Mouse (Mus musculus) hindbrain, embryonic 11.5 days (tissue): Measurements from ENCODE around the gene Usp30. TPM values are rescaled to one million over a fixed set of nuclear protein-coding genes. Genes with fewer than 3 reads are reported as not detected.

Experiments used
- ATAC-seq: fragments of 200-750 bp; cut with Nextera tagmentation; 2 replicates; pipeline ENCODE4 v1.8.0; 2017; ENCODE audit warnings: mild to moderate bottlenecking, moderate TSS enrichment, moderate library complexity; ENCODE audit not compliant: low FRiP score
- DNase-seq: peaks from one replicate; pipeline ENCODE4 v3.0.0-alpha.2; 2015; ENCODE audit warnings: low spot score
- H3K27ac ChIP-seq: fragments of 300-500 bp; sonication (generic); 2 replicates; pipeline ENCODE4 v1.5.1; 2014; ENCODE audit warnings: mild to moderate bottlenecking, low read depth, low read length
- H3K27me3 ChIP-seq: fragments of 300-500 bp; sonication (generic); 2 replicates; pipeline ENCODE4 v1.6.1; 2014; ENCODE audit warnings: mild to moderate bottlenecking, low read length, moderate library complexity, mixed read lengths; ENCODE audit not compliant: control insufficient read depth, insufficient read depth
- H3K36me3 ChIP-seq: fragments of 300-500 bp; sonication (generic); 2 replicates; pipeline ENCODE4 v1.6.1; 2014; ENCODE audit warnings: mild to moderate bottlenecking, low read length, moderate library complexity, mixed read lengths; ENCODE audit not compliant: control insufficient read depth, insufficient read depth
- H3K4me1 ChIP-seq: fragments of 300-500 bp; sonication (generic); replicated peaks from 2 replicates; pipeline ENCODE4 v1.6.1; 2014; ENCODE audit warnings: low read length, mixed read lengths; ENCODE audit not compliant: control insufficient read depth, insufficient read depth
- H3K4me2 ChIP-seq: fragments of 300-500 bp; sonication (generic); replicated peaks from 2 replicates; pipeline ENCODE4 v1.6.1; 2014; ENCODE audit warnings: mild to moderate bottlenecking, low read depth, low read length
- H3K4me3 ChIP-seq: fragments of 300-500 bp; sonication (generic); 2 replicates; pipeline ENCODE4 v1.5.1; 2014; ENCODE audit warnings: low read depth, low read length
- H3K9ac ChIP-seq: fragments of 300-500 bp; sonication (generic); 2 replicates; pipeline ENCODE4 v1.6.1; 2014; ENCODE audit warnings: low read depth, low read length
- H3K9me3 ChIP-seq: fragments of 300-500 bp; sonication (generic); 2 replicates; pipeline ENCODE4 v1.6.1; 2016; ENCODE audit warnings: low read length; ENCODE audit not compliant: control insufficient read depth
- WGBS: fragments of 180-500 bp; shearing (Covaris S2); extraction: QIAGEN DNeasy Blood & Tissue Kit; methylation state at CpG from one replicate; pipeline ENCODE4 v1.1.7; 2014; 5-methylcytosine and 5-hydroxymethylcytosine counted together
- polyA plus RNA-seq: library from polyadenylated mRNA; unstranded; fragments of >200 nt; fragmentation: Nextera tagmentation; extraction: Ambion mirVana; gene quantifications from 2 replicates; pipeline ENCODE4 v1.2.1, GENCODE M21; 2014

Usp30 gene
- polyA plus RNA-seq, 1 experiment from 2014 or later, result 11.1 TPM

- H3K4me3 ChIP-seq, result no peak overlapping the region
- H3K36me3 ChIP-seq, result no peaks in the 10 kb centered on the region
- H3K4me1 ChIP-seq, result no peaks in the 10 kb centered on the region
- H3K27me3 ChIP-seq, result peaks cover 2% of the 10 kb centered on the region; the same call in 1 of the 2 replicates
- H3K27ac ChIP-seq, result no peak overlapping the region
- H3K9ac ChIP-seq, result no peak overlapping the region
- DNase-seq (no peak), ATAC-seq (no peak)
- H3K4me2 ChIP-seq, result no peak overlapping the region
- 35% methylated on average over 7 of the region's 8 CpGs for WGBS
- H3K9me3 ChIP-seq, result no peaks in the 10 kb centered on the region
Measured at GRCm38 (mm10) chr5:114040508-114040907, 24.8 kb upstream of the Usp30 start.

DNA sequence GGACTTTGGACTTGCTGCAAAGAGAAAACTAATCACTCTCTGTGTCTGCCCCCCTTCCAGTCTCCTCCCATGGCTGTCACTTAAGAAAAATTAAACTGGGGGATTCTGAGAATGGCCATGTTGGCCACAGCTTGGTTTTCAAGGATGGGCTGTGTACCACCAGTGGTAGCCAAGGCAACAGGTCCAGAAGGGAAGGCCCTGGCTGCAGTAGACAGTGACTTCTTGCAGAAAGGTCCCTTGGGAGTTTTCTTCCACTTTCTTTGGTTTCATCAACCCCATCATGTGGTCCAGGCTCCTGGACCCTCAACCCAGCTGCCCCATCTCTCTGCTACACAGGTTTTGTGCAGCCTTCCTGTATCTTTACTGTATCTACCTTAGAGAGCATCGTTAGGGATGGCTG, 24.4 kb upstream of the Usp30 start:
- H3K27ac ChIP-seq, result no peak overlapping the region
- no peaks in the 10 kb centered on the region for H3K9me3 ChIP-seq
- H3K4me1 ChIP-seq, result no peaks in the 10 kb centered on the region
- no peaks in the 10 kb centered on the region for H3K36me3 ChIP-seq
- DNase-seq (no peak), ATAC-seq (no peak)
- H3K27me3 ChIP-seq, result peaks cover 2% of the 10 kb centered on the region; the same call in 1 of the 2 replicates
- H3K4me3 ChIP-seq, result no peak overlapping the region
- no peak overlapping the region for H3K4me2 ChIP-seq
- no peak overlapping the region for H3K9ac ChIP-seq
- 73% methylated on average over 1 of the region's 1 CpGs for WGBS

DNA sequence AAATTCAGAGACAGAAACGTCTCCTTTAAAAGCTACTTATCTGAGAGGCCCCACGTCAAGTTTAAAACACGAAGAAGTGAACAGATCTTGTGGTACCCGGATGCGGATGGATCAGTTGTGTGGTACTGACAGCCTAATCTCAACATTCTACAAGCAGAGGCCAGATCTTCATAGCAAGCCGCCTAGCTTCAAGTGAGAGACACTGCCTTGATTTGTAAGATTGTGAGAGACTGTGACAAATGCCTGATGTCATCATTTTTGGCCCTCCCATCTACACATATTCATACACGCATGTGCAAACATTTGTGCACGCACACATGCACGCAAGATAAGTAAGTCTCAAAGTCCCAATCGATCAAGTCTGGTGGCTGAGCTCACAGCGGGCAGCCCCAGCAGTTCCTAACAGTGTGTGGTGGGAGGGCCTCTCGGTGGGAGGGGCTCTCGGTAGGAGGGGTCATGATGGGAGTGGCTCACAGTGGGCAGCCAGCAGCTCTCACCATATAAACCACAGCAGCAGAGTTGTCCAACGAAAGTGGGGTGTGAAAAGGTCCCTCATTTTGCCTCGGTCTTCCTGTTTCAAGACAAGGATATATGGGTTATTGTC, 23.8 kb upstream of the Usp30 start:
- no peak overlapping the region for H3K9ac ChIP-seq

DNA sequence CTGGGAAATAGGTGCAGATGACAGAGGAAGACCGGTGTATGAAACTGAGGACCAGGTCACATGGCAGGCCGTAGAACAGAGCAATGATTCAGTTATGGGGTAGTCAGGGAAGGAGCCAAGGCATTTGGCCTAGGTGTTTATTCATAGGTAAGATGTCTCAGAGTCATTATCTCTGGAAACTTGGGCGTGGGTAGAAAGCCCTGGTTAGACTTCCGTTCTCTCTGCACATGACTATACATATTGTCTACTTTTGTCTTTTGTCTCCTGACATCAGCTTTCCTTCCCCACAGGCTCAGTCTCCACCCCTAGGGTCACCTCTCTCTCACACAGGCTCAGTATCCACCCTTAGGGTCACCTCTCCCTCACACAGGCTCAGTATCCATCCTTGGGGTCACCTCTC, 21.5 kb upstream of the Usp30 start:
- no peaks in the 10 kb centered on the region for H3K9me3 ChIP-seq
- no peak overlapping the region for H3K9ac ChIP-seq
- no peaks in the 10 kb centered on the region; the same call in 1 of the 2 replicates for H3K27me3 ChIP-seq
- no peaks in the 10 kb centered on the region for H3K4me1 ChIP-seq
- 91% methylated on average over 4 of the region's 4 CpGs for WGBS
- ATAC-seq (no peak), DNase-seq (no peak)
- H3K36me3 ChIP-seq, result no peaks in the 10 kb centered on the region
- H3K4me3 ChIP-seq, result no peak overlapping the region
- H3K27ac ChIP-seq, result no peak overlapping the region
- no peak overlapping the region for H3K4me2 ChIP-seq

More for the DNA sequence above, 23.8 kb upstream of the Usp30 start:
- Histone ChIP-seq H3K4me2 (no peak overlapping the region), H3K27ac (no peak overlapping the region), H3K4me3 (no peak overlapping the region), H3K27me3 (peaks cover 2% of the 10 kb centered on the region; the same call in 1 of the 2 replicates), H3K9me3 (no peaks in the 10 kb centered on the region), H3K4me1 (no peaks in the 10 kb centered on the region), H3K36me3 (no peaks in the 10 kb centered on the region)
- DNase-seq (no peak), ATAC-seq (no peak)
- WGBS, result 25% methylated on average over 15 of the region's 15 CpGs

- no peak for DNase-seq
- 69% methylated on average over 1 of the region's 1 CpGs for WGBS
- H3K4me2 ChIP-seq, result no peak overlapping the region
- H3K27me3 ChIP-seq, result no peaks in the 10 kb centered on the region; the same call in 1 of the 2 replicates
- no peak overlapping the region for H3K27ac ChIP-seq
- H3K9me3 ChIP-seq, result no peaks in the 10 kb centered on the region
- no peak overlapping the region for H3K9ac ChIP-seq
- no peaks in the 10 kb centered on the region for H3K36me3 ChIP-seq
- H3K4me1 ChIP-seq, result no peaks in the 10 kb centered on the region
- no peak overlapping the region for H3K4me3 ChIP-seq
- ATAC-seq, result no peak
Measured at GRCm38 (mm10) chr5:114045134-114045533, 20.1 kb upstream of the Usp30 start.

GRCm38 (mm10) chr5:114046151-114046550, 19.1 kb upstream of the Usp30 start:
- DNase-seq (no peak), ATAC-seq (no peak)
- H3K4me2 ChIP-seq, result no peak overlapping the region
- WGBS, result 85% methylated on average over 3 of the region's 3 CpGs
- H3K27me3 ChIP-seq, result no peaks in the 10 kb centered on the region; the same call in 1 of the 2 replicates
- H3K36me3 ChIP-seq, result no peaks in the 10 kb centered on the region
- H3K9me3 ChIP-seq, result no peaks in the 10 kb centered on the region
- no peak overlapping the region for H3K9ac ChIP-seq
- no peak overlapping the region for H3K4me3 ChIP-seq
- no peaks in the 10 kb centered on the region for H3K4me1 ChIP-seq
- H3K27ac ChIP-seq, result no peak overlapping the region

GRCm38 (mm10) chr5:114046604-114047003, 18.7 kb upstream of the Usp30 start:
- Histone ChIP-seq H3K4me2 (no peak overlapping the region), H3K27me3 (no peaks in the 10 kb centered on the region; the same call in 1 of the 2 replicates), H3K27ac (no peak overlapping the region), H3K9ac (no peak overlapping the region), H3K36me3 (no peaks in the 10 kb centered on the region), H3K4me1 (no peaks in the 10 kb centered on the region), H3K9me3 (no peaks in the 10 kb centered on the region), H3K4me3 (no peak overlapping the region)
- ATAC-seq (no peak), DNase-seq (no peak)
- WGBS, result 61% methylated on average over 3 of the region's 3 CpGs

DNA sequence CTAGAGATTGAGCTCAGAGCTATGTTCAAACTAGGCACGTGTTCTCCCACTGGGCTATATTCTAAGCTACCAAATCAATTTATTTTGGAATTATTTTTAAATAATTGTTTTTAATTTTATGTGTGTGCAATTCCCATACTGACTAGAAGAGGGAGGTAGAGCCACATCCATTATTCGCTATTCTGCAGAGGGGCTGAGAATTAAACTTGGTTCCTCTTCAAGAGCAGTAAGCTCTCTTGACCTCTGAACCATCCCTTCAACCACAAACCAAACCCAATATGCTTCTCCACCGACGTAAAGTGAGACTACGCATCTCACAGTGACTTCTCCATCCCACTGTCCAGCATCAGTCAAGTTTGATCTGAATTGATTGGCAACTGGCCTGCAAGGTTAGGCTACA, 18.1 kb upstream of the Usp30 start:
- DNase-seq (no peak), ATAC-seq (no peak)
- H3K9me3 ChIP-seq, result no peaks in the 10 kb centered on the region
- H3K27ac ChIP-seq, result no peak overlapping the region
- no peak overlapping the region for H3K4me3 ChIP-seq
- H3K4me2 ChIP-seq, result no peak overlapping the region
- H3K36me3 ChIP-seq, result no peaks in the 10 kb centered on the region
- no peaks in the 10 kb centered on the region for H3K4me1 ChIP-seq
- no peak overlapping the region for H3K9ac ChIP-seq
- WGBS, result 87% methylated on average over 5 of the region's 5 CpGs
- H3K27me3 ChIP-seq, result no peaks in the 10 kb centered on the region; the same call in 1 of the 2 replicates

DNA sequence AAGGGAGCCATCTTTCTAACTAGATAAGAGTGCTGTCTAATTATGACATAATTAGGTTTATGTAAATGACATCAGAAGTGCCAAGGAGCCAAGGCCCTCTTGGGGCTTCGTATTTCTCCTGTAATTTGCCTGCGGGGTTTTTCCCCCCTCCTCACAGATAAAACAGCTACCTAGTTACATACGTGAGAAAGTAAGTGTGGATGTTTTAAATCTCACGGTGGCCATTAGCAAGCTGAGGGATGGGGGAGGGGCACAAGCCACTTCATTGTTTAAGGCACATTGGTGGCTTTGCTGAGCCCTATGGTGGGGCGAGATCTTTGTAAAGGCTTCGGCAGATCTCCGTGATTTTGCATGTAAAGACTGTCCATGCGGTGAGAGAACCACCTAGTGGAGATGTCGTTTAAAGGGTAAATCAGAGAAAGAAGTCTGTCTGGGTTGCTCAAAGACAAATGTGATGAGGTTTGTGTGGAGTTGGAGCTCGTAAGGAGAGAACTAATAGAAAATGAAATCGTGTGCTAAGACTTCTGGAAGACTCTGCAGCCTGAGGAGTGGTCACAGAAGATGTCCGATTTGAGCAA, 16.4 kb upstream of the Usp30 start:
- Histone ChIP-seq H3K27me3 (no peaks in the 10 kb centered on the region; the same call in 1 of the 2 replicates), H3K4me1 (no peaks in the 10 kb centered on the region), H3K36me3 (no peaks in the 10 kb centered on the region), H3K9ac (no peak overlapping the region), H3K4me2 (no peak overlapping the region), H3K9me3 (no peaks in the 10 kb centered on the region), H3K4me3 (no peak overlapping the region), H3K27ac (no peak overlapping the region)
- ATAC-seq (no peak), DNase-seq (no peak)
- WGBS, result 61% methylated on average over 12 of the region's 12 CpGs
